Mouse (Mus musculus) embryonic facial prominence, embryonic 12.5 days (tissue): ENCODE measurements around the gene Ephb6. TPM values are rescaled to one million over a fixed set of nuclear protein-coding genes. Genes with fewer than 3 reads are reported as not detected.

ENCODE experiments used
- ATAC-seq: fragments of 200-750 bp; cut with Nextera tagmentation; 2 replicates; pipeline ENCODE4 v1.8.0; 2017; ENCODE audit not compliant: insufficient number of reproducible peaks, insufficient read depth, low FRiP score, low TSS enrichment
- H3K27ac ChIP-seq: fragments of 300-500 bp; sonication (generic); 2 replicates; pipeline ENCODE4 v1.5.1; 2016; ENCODE audit warnings: mild to moderate bottlenecking
- H3K27me3 ChIP-seq: fragments of 300-500 bp; sonication (generic); 2 replicates; pipeline ENCODE4 v1.6.1; 2016; ENCODE audit warnings: mild to moderate bottlenecking, moderate library complexity
- H3K36me3 ChIP-seq: fragments of 300-500 bp; sonication (generic); 2 replicates; pipeline ENCODE4 v1.6.1; 2016; ENCODE audit warnings: mild to moderate bottlenecking
- H3K4me1 ChIP-seq: fragments of 300-500 bp; sonication (generic); 2 replicates; pipeline ENCODE4 v1.6.1; 2016
- H3K4me2 ChIP-seq: fragments of 300-500 bp; sonication (generic); replicated peaks from 2 replicates; pipeline ENCODE4 v1.6.1; 2016; ENCODE audit warnings: mild to moderate bottlenecking, moderate library complexity
- H3K4me3 ChIP-seq: fragments of 300-500 bp; sonication (generic); 2 replicates; pipeline ENCODE4 v1.5.1; 2016; ENCODE audit warnings: mild to moderate bottlenecking
- H3K9ac ChIP-seq: fragments of 300-500 bp; sonication (generic); 2 replicates; pipeline ENCODE4 v1.6.1; 2016; ENCODE audit warnings: mild to moderate bottlenecking, moderate library complexity
- H3K9me3 ChIP-seq: fragments of 300-500 bp; sonication (generic); 2 replicates; pipeline ENCODE4 v1.6.1; 2016; ENCODE audit warnings: mild to moderate bottlenecking, moderate library complexity
- WGBS: fragments of 180-500 bp; shearing (Covaris S2); methylation state at CpG from one replicate; pipeline ENCODE4 v1.1.7; 2016; 5-methylcytosine and 5-hydroxymethylcytosine counted together
- polyA plus RNA-seq: library from polyadenylated mRNA; unstranded; fragments of >200 nt; fragmentation: Nextera tagmentation; extraction: Ambion mirVana; gene quantifications from 2 replicates; pipeline ENCODE4 v1.2.1, GENCODE M21; 2016

Ephb6 gene
- polyA plus RNA-seq, 1 experiment from 2014 or later, result 25.9 TPM

- H3K4me2 ChIP-seq, result no peak overlapping the region
- no peak overlapping the region for H3K27ac ChIP-seq
- H3K36me3 ChIP-seq, result no peaks in the 10 kb centered on the region
- H3K9me3 ChIP-seq, result no peaks in the 10 kb centered on the region
- no peaks in the 10 kb centered on the region for H3K4me1 ChIP-seq
- no peak overlapping the region for H3K4me3 ChIP-seq
- no peak for ATAC-seq
- H3K27me3 ChIP-seq, result no peaks in the 10 kb centered on the region
- WGBS, result 85% methylated on average over 1 of the region's 1 CpGs
- no peak overlapping the region for H3K9ac ChIP-seq
Observed at GRCm38 (mm10) chr6:41628180-41628579, 22.9 kb downstream of the Ephb6 start.

GRCm38 (mm10) chr6:41630791-41631190, 25.5 kb downstream of the Ephb6 start:
- Histone ChIP-seq H3K4me3 (no peak overlapping the region), H3K4me1 (no peaks in the 10 kb centered on the region), H3K4me2 (no peak overlapping the region), H3K36me3 (no peaks in the 10 kb centered on the region), H3K27ac (no peak overlapping the region), H3K9ac (no peak overlapping the region), H3K9me3 (no peaks in the 10 kb centered on the region), H3K27me3 (no peaks in the 10 kb centered on the region)
- WGBS, result 74% methylated on average over 2 of the region's 2 CpGs
- no peak for ATAC-seq

DNA sequence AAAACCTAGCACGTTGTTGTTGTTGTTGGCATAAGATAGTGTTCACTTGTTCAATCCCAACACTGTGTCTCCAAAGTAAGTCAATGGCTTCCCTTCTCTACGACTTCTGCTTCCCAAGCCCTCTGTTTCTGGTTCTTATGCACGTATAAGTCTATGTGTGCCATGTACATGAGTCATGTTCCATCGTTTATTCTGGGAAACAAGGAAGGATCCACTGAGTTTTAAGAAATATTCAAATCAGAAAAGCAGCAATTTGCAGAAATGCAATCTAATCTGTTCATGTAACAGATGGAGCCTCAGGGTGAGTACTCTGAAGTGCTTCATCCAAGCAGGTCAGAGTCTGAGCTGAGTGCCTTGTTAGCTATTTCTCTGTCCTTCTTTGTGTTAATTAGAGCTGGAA, 26.3 kb downstream of the Ephb6 start:
- 86% methylated on average over 4 of the region's 4 CpGs for WGBS
- no peak overlapping the region for H3K27ac ChIP-seq

GRCm38 (mm10) chr6:41635211-41635610, 29.9 kb downstream of the Ephb6 start:
- no peaks in the 10 kb centered on the region for H3K4me1 ChIP-seq
- ATAC-seq, result no peak
- 73% methylated on average over 1 of the region's 1 CpGs for WGBS
- no peaks in the 10 kb centered on the region for H3K27me3 ChIP-seq
- no peak overlapping the region for H3K9ac ChIP-seq
- H3K9me3 ChIP-seq, result no peaks in the 10 kb centered on the region
- H3K4me2 ChIP-seq, result no peak overlapping the region
- H3K36me3 ChIP-seq, result no peaks in the 10 kb centered on the region
- H3K27ac ChIP-seq, result no peak overlapping the region
- no peak overlapping the region for H3K4me3 ChIP-seq

More for the DNA sequence above, 26.3 kb downstream of the Ephb6 start:
- no peaks in the 10 kb centered on the region for H3K36me3 ChIP-seq
- H3K9me3 ChIP-seq, result no peaks in the 10 kb centered on the region
- no peak overlapping the region for H3K4me2 ChIP-seq
- H3K9ac ChIP-seq, result no peak overlapping the region
- no peaks in the 10 kb centered on the region for H3K4me1 ChIP-seq
- H3K4me3 ChIP-seq, result no peak overlapping the region
- H3K27me3 ChIP-seq, result no peaks in the 10 kb centered on the region
- ATAC-seq, result no peak

- WGBS, result 12% methylated on average over 5 of the region's 5 CpGs
- Histone ChIP-seq H3K4me1 (no peaks in the 10 kb centered on the region), H3K4me2 (no peak within 1 kb of the TSS; the same call in 1 of the 2 replicates), H3K9ac (no peak within 1 kb of the TSS), H3K27me3 (no peaks in the 10 kb centered on the region), H3K9me3 (no peaks in the 10 kb centered on the region), H3K27ac (no peak within 1 kb of the TSS), H3K36me3 (no peaks in the 10 kb centered on the region), H3K4me3 (no peak within 1 kb of the TSS)
- ATAC-seq, result no peak
Observed at GRCm38 (mm10) chr6:41636178-41636577, 30.9 kb downstream of the Ephb6 start, which contains the start of gene Trpv6. Trpv6 (minus strand) TSS chr6:41636405.

DNA sequence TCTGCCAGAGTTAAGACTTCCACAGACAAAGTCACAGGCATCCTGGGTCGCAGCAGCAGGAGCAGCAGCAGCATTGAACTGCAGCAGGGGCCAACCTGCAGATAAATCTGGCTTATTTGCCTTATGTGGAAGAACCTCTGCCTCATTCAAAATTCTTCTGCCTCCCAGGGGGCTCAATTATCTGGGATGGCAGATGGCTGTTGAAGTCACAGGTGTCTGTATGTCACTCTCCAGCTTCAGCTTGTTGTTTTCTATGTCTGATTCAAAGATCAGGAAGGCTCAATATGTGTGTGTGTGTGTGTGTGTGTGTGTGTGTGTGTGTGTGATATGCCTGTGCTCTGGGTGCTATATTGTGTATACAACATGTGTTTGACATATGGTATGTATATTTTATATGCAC, 32.1 kb downstream of the Ephb6 start:
- H3K27me3 ChIP-seq, result no peaks in the 10 kb centered on the region
- no peak overlapping the region for H3K27ac ChIP-seq
- H3K4me3 ChIP-seq, result no peak overlapping the region
- H3K9ac ChIP-seq, result no peak overlapping the region
- no peak for ATAC-seq
- WGBS, result 18% methylated on average over 1 of the region's 1 CpGs
- no peak overlapping the region for H3K4me2 ChIP-seq
- no peaks in the 10 kb centered on the region for H3K4me1 ChIP-seq
- H3K9me3 ChIP-seq, result no peaks in the 10 kb centered on the region
- H3K36me3 ChIP-seq, result no peaks in the 10 kb centered on the region

GRCm38 (mm10) chr6:41637927-41638506, 32.7 kb downstream of the Ephb6 start:
- H3K4me1 ChIP-seq, result no peaks in the 10 kb centered on the region
- H3K4me2 ChIP-seq, result no peak overlapping the region
- H3K36me3 ChIP-seq, result no peaks in the 10 kb centered on the region
- H3K9ac ChIP-seq, result no peak overlapping the region
- H3K27me3 ChIP-seq, result no peaks in the 10 kb centered on the region
- H3K4me3 ChIP-seq, result no peak overlapping the region
- H3K27ac ChIP-seq, result no peak overlapping the region
- no peak for ATAC-seq
- H3K9me3 ChIP-seq, result no peaks in the 10 kb centered on the region
- 75% methylated on average over 6 of the region's 6 CpGs for WGBS

DNA sequence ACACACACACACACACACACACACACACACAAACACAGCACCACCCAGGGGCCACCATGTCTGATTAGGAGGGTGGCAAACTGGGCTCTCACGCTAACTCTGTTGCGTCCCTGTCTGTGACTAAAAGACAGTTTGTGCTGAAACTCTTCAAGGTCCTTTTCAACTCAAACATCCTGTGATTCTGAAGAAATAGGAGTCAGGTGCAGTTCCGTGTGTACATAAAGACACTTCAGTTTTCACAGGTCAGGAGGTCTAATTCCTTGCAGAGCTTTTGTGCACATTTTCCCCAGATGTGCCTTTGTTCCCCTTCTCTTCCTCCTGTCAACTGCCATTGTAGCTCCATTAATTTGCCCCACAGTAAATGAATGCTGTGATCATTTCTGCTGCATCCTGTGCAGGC, 35.2 kb downstream of the Ephb6 start:
- H3K9ac ChIP-seq, result no peak overlapping the region
- no peak overlapping the region for H3K4me3 ChIP-seq
- no peaks in the 10 kb centered on the region for H3K36me3 ChIP-seq
- ATAC-seq, result no peak
- 37% methylated on average over 3 of the region's 3 CpGs for WGBS
- no peaks in the 10 kb centered on the region for H3K9me3 ChIP-seq
- no peaks in the 10 kb centered on the region for H3K4me1 ChIP-seq
- H3K4me2 ChIP-seq, result no peak overlapping the region
- no peaks in the 10 kb centered on the region for H3K27me3 ChIP-seq
- no peak overlapping the region for H3K27ac ChIP-seq

- no peaks in the 10 kb centered on the region for H3K9me3 ChIP-seq
- ATAC-seq, result no peak
- no peak overlapping the region for H3K4me2 ChIP-seq
- WGBS, result 83% methylated on average over 6 of the region's 6 CpGs
- H3K27me3 ChIP-seq, result no peaks in the 10 kb centered on the region
- no peak overlapping the region for H3K4me3 ChIP-seq
- H3K9ac ChIP-seq, result no peak overlapping the region
- H3K36me3 ChIP-seq, result no peaks in the 10 kb centered on the region
- no peak overlapping the region for H3K27ac ChIP-seq
- H3K4me1 ChIP-seq, result no peaks in the 10 kb centered on the region
Observed at GRCm38 (mm10) chr6:41641173-41641866, 36.0 kb downstream of the Ephb6 start.

GRCm38 (mm10) chr6:41642765-41643164, 37.5 kb downstream of the Ephb6 start:
- Histone ChIP-seq H3K27ac (no peak overlapping the region), H3K4me1 (no peaks in the 10 kb centered on the region), H3K4me2 (no peak overlapping the region), H3K9ac (no peak overlapping the region), H3K27me3 (no peaks in the 10 kb centered on the region), H3K9me3 (no peaks in the 10 kb centered on the region), H3K36me3 (no peaks in the 10 kb centered on the region), H3K4me3 (no peak overlapping the region)
- ATAC-seq, result no peak
- WGBS, result 89% methylated on average over 4 of the region's 4 CpGs

DNA sequence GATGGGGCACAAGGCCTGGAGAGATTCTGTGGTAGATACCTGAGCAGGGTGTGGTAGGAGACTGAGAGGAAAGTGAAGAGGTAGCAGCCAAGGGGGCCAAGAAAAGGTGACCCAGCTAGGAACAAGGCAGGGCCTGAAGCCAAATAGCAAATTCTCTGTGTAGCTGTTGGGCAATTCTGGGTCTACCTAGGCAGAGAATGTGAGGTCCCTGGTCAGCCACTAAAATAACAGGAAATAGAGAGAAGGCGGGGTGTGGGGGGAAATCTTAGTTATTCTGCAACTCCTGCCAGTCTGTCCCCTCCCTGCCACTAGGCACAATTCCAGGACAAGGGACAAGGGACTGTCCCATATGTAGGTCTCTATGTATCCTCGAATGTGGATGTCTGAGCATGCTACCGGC, 37.9 kb downstream of the Ephb6 start:
- Histone ChIP-seq H3K9ac (no peak overlapping the region), H3K4me3 (no peak overlapping the region), H3K27ac (no peak overlapping the region), H3K36me3 (no peaks in the 10 kb centered on the region), H3K4me2 (no peak overlapping the region), H3K9me3 (no peaks in the 10 kb centered on the region), H3K27me3 (no peaks in the 10 kb centered on the region), H3K4me1 (no peaks in the 10 kb centered on the region)
- ATAC-seq, result no peak
- 90% methylated on average over 3 of the region's 3 CpGs for WGBS

DNA sequence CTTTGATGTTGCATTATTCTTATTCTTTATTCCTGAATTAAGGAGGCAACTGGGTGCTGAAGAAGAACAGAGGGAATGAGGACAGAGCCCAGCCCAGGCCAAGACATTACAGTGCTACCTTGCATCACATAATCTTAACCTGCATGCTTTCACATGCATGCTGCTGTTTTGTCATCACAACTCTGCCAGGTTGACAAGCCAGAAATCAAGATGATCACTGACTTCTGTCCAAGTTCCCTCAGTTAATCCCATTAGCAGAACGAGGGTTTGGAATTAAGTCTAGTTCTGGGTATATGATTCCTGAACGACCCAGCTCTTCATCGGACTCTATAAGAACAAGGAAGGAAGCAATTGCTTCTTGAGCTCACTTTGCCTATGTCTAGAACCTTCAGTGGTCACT, 40.9 kb downstream of the Ephb6 start:
- Histone ChIP-seq H3K4me2 (no peak overlapping the region), H3K36me3 (no peaks in the 10 kb centered on the region), H3K27me3 (no peaks in the 10 kb centered on the region), H3K9ac (no peak overlapping the region), H3K4me3 (no peak overlapping the region), H3K9me3 (no peaks in the 10 kb centered on the region), H3K4me1 (no peaks in the 10 kb centered on the region), H3K27ac (no peak overlapping the region)
- WGBS, result 85% methylated on average over 3 of the region's 3 CpGs
- no peak for ATAC-seq
